Comparison of ENCODE assay signal across 31 mouse cellular contexts in genomic region chr6:27887922-27888321, GRCm38 (mm10).
DNase-seq lines count a peak whose midpoint lies in the region; ATAC-seq and TF ChIP-seq lines count a peak whose summit lies in the region.
"Had no signal": no experiment of that assay in that cellular context is flagged by ENCODE, and none has a peak within 500 bp of the region (broad histone marks: within the 10 kb centered on the region; RNA-seq: fewer than 3 reads in every experiment).

No protein-coding gene starts in this region.

- peak; percentile 62 for ATAC-seq in common myeloid progenitor, adult 5-6 weeks (replicated peaks; ENCODE audit: low read depth, poor library complexity, severe bottlenecking)
- ATAC-seq in liver, embryonic 12.5 days, result peak; percentile 100
- ATAC-seq in liver, postnatal 0 days, result peak; percentile 84
- ATAC-seq: forebrain, embryonic 15.5 days; inflammation-experienced regulatory T-cells, adult 6 months; midbrain, embryonic 16.5 days; Patski had no signal

- H3K4me1 ChIP-seq in liver, embryonic 12.5 days, result peaks cover 19% of the 10 kb centered on the region
- H3K4me1 ChIP-seq in liver, postnatal 0 days (ENCODE audit: insufficient read depth), result no peaks in the 10 kb centered on the region
- H3K4me1 ChIP-seq: forebrain, embryonic 10.5 days; forebrain, embryonic 15.5 days; hindbrain, embryonic 10.5 days; hindbrain, embryonic 15.5 days; neural tube, embryonic 12.5 days had no signal

- intact Hi-C loops in gastrocnemius, postnatal 14 days (cut with DNase I; ENCODE audit: low total_unique reads), result no loop called here

- peak; percentile 72 for TF ChIP-seq EP300 in liver, postnatal 0 days (IDR thresholded peaks at IDR 0.05; ENCODE audit: low read depth)

- no peak overlapping the region for H3K4me3 ChIP-seq in liver, embryonic 12.5 days
- no peak overlapping the region for H3K4me3 ChIP-seq in liver, postnatal 0 days (ENCODE audit: low read depth, low read length)
- H3K4me3 ChIP-seq: forebrain, embryonic 10.5 days; forebrain, embryonic 15.5 days; gastrocnemius, adult 2 months; hindbrain, embryonic 10.5 days; hindbrain, embryonic 15.5 days; myocyte; neural tube, embryonic 12.5 days had no signal

- TF ChIP-seq CTCF in liver, postnatal 0 days (IDR thresholded peaks at IDR 0.05; ENCODE audit: low read depth), result no peak

- DNase-seq in MEL-GATA-1-ER (ENCODE audit: extremely low read depth, low read depth), result peak; percentile 32
- peak; percentile 15 for DNase-seq in liver, postnatal 0 days
- DNase-seq in urinary bladder, postnatal 10 days (ENCODE audit: low spot score), result no peak
- no peak for DNase-seq in urinary bladder, postnatal 14 days (ENCODE audit: low spot score)
- DNase-seq in thymus, adult 18-20 months, result no peak
- DNase-seq in gastrocnemius, postnatal 14 days, result no peak
- DNase-seq: adrenal gland, postnatal 25 days; cerebellum, adult 8-10 months; cerebellum, postnatal 25 days; gastrocnemius, adult 2 months; heart, postnatal 14 days; kidney, adult 8-10 months; kidney, postnatal 4 days; left cerebral cortex, postnatal 4 days; lung, embryonic 14.5 days; lung, postnatal 14 days; right cerebral cortex, postnatal 14 days; thymus, postnatal 36 days had no signal

- no peaks in the 10 kb centered on the region for H3K36me3 ChIP-seq in liver, embryonic 12.5 days
- H3K36me3 ChIP-seq in liver, postnatal 0 days (replicated peaks; ENCODE audit: insufficient read depth, low read length), result no peaks in the 10 kb centered on the region
- H3K36me3 ChIP-seq: forebrain, embryonic 10.5 days; forebrain, embryonic 15.5 days; hindbrain, embryonic 10.5 days; hindbrain, embryonic 15.5 days; neural tube, embryonic 12.5 days had no signal

- 0 out of 2 replicates have a peak overlapping the region, but pooled peaks have one; percentile 11 for H3K4me2 ChIP-seq in liver, embryonic 12.5 days
- H3K4me2 ChIP-seq in liver, postnatal 0 days (ENCODE audit: low read depth, low read length), result 0 out of 2 replicates have a peak overlapping the region, but pooled peaks have one; percentile 20
- H3K4me2 ChIP-seq: forebrain, embryonic 15.5 days; hindbrain, embryonic 15.5 days; lung, embryonic 14.5 days; midbrain, embryonic 11.5 days; neural tube, embryonic 12.5 days had no signal

- no peaks in the 10 kb centered on the region for H3K27me3 ChIP-seq in liver, embryonic 12.5 days (replicated peaks)
- no peaks in the 10 kb centered on the region for H3K27me3 ChIP-seq in liver, postnatal 0 days (ENCODE audit: insufficient read depth, low read length)
- H3K27me3 ChIP-seq: forebrain, embryonic 15.5 days; hindbrain, embryonic 15.5 days; neural tube, embryonic 12.5 days had no signal

- H3K27ac ChIP-seq in liver, embryonic 12.5 days, result peak overlapping the region; percentile 48; the same call in 1 of the 2 replicates
- H3K27ac ChIP-seq in liver, postnatal 0 days (ENCODE audit: low read depth), result no peak overlapping the region
- H3K27ac ChIP-seq: forebrain, embryonic 10.5 days; forebrain, embryonic 15.5 days; gastrocnemius, adult 2 months; hindbrain, embryonic 10.5 days; hindbrain, embryonic 15.5 days; kidney, postnatal 0 days; neural tube, embryonic 12.5 days had no signal

- no peak overlapping the region for H3K9ac ChIP-seq in liver, embryonic 12.5 days
- H3K9ac ChIP-seq in liver, postnatal 0 days (replicated peaks), result no peak overlapping the region
- H3K9ac ChIP-seq: forebrain, embryonic 15.5 days; hindbrain, embryonic 15.5 days; lung, embryonic 14.5 days; neural tube, embryonic 12.5 days had no signal

- H3K9me3 ChIP-seq in liver, embryonic 12.5 days (replicated peaks), result no peaks in the 10 kb centered on the region
- no peaks in the 10 kb centered on the region for H3K9me3 ChIP-seq in liver, postnatal 0 days (ENCODE audit: low read length)
- H3K9me3 ChIP-seq: forebrain, embryonic 10.5 days; forebrain, embryonic 15.5 days; hindbrain, embryonic 10.5 days; hindbrain, embryonic 15.5 days; neural tube, embryonic 12.5 days had no signal

- 33% methylated on average over 1 of the region's 1 CpGs for WGBS in liver, embryonic 12.5 days (ENCODE audit: insufficient replicate concordance)
- 60% methylated on average over 1 of the region's 1 CpGs for WGBS in liver, postnatal 0 days (ENCODE audit: insufficient replicate concordance)

Comparison
In these comparisons a context has a peak if more than half of its experiments do, and no peak if none do; other contexts are left out.
1. DNase-seq: peak in MEL-GATA-1-ER (single experiment) and liver, postnatal 0 days (single experiment); none in urinary bladder, postnatal 10 days (single experiment), urinary bladder, postnatal 14 days (single experiment), thymus, adult 18-20 months (0 of 2) and gastrocnemius, postnatal 14 days (single experiment).
2. Peak in every context shown above with its lines, with median percentiles within 50 percentile points of each other: ATAC-seq.